8 mouse cellular contexts compared by ENCODE assay signal in the genomic region with DNA sequence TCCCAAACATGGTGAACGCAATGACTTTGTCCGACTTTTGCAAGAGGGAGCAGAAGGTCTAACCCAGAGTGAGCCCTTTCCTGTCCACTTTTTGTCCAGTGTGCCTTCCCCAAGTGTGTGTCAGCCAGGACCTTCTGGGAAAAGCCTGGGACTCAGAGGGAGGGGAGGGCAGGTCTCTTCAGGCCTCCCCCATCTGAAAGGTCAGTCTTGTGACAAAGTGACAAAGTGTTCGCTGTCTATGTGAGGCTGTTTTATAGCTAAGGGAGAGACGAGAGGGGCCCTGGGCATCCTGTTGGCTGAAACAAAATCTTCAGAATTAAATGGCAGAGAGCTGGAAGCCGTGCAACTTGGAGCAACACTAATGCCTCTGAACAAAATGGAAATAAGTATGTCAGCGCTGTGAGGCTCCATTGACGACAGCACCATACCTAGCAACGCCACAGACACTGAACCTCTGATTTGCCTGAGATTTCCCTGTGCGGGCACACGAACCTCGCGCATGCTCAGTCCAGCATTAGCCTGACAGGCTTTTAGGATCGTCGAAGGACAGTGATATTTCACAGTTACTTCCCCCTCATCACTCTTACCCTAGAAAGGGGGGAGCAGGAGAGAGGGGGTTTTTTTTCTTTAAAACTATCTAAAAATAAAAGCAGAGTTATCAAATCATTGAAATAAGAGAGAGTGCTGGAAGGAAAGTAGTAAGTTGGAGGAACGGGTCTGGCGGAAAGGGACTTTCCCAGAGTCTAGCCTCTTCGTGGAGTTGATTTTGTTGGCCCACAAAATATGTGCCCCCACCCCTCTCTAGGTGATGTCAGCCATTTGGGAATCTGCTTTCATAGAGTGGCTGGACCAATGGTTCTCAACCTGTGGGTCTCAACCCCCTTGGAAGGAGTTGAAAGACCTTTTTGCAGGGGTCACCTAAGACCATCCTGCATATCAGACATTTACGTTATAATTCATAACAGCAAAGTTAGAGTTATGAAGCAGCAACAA.
DNase-seq lines count a peak whose midpoint lies in the region; ATAC-seq and TF ChIP-seq lines count a peak whose summit lies in the region.

No protein-coding gene starts in this region.

- WGBS in heart, embryonic 10.5 days: 71% methylated on average over 18 of the region's 18 CpGs
- WGBS in lung, postnatal 0 days: 72% methylated on average over 18 of the region's 18 CpGs
- WGBS in stomach, postnatal 0 days: 63% methylated on average over 18 of the region's 18 CpGs

- H3K9me3 ChIP-seq in heart, embryonic 10.5 days: no peaks in the 10 kb centered on the region
- no peaks in the 10 kb centered on the region for H3K9me3 ChIP-seq in lung, postnatal 0 days (ENCODE audit: low read length)
- H3K9me3 ChIP-seq in stomach, postnatal 0 days (ENCODE audit: control insufficient read depth, low read length): no peaks in the 10 kb centered on the region

- ATAC-seq in lung, postnatal 0 days: no peak
- ATAC-seq in stomach, postnatal 0 days (ENCODE audit: low FRiP score, low TSS enrichment): no peak

- DNase-seq in heart, embryonic 10.5 days (ENCODE audit: low spot score): no peak
- DNase-seq in heart, postnatal 14 days: no peak
- DNase-seq in lung, postnatal 0 days (ENCODE audit: low spot score): no peak
- no peak for DNase-seq in lung, postnatal 10 days
- DNase-seq in induced T-regulatory cell, adult 2 months (ENCODE audit: low read depth): peak; percentile 52
- DNase-seq in stomach, postnatal 0 days (ENCODE audit: low spot score): no peak
- no peak for DNase-seq in gastrocnemius, postnatal 36 days
- DNase-seq in gastrocnemius, postnatal 14 days: no peak

- intact Hi-C loops in heart, postnatal 14 days (cut with DNase I): loop anchor here (1.0 to 2.0 kb wide), 4 partner anchors 17 to 140 kb away; no protein-coding TSS in a partner anchor
- intact Hi-C loops in gastrocnemius, postnatal 36 days (cut with DNase I): loop anchor here (1.0 to 10.0 kb wide), 3 partner anchors 76 to 553 kb away; a partner anchor contains a TSS
- intact Hi-C loops in gastrocnemius, postnatal 14 days (cut with DNase I; ENCODE audit: low total_unique reads): loop anchor here (2.0 kb wide), 1 partner anchor 139 kb away; no protein-coding TSS in a partner anchor

- 0 out of 2 replicates have a peak, but pooled peaks cover 8% of the 10 kb centered on the region for H3K27me3 ChIP-seq in heart, embryonic 10.5 days (ENCODE audit: insufficient read depth, poor library complexity, severe bottlenecking)
- H3K27me3 ChIP-seq in lung, postnatal 0 days (replicated peaks; ENCODE audit: insufficient read depth, low read length): no peaks in the 10 kb centered on the region
- no peaks in the 10 kb centered on the region for H3K27me3 ChIP-seq in stomach, postnatal 0 days (ENCODE audit: control insufficient read depth, insufficient read depth, low read length)

- TF ChIP-seq EP300 in lung, postnatal 0 days (IDR thresholded peaks at IDR 0.05): no peak
- TF ChIP-seq EP300 in stomach, postnatal 0 days (optimal IDR thresholded peaks at IDR 0.05): no peak

- H3K4me2 ChIP-seq in lung, postnatal 0 days (replicated peaks; ENCODE audit: low read depth, low read length): no peak overlapping the region
- H3K4me2 ChIP-seq in stomach, postnatal 0 days (replicated peaks; ENCODE audit: low read depth): peak overlapping the region; percentile 40; the same call in 1 of the 2 replicates

- H3K4me1 ChIP-seq in heart, embryonic 10.5 days: peaks cover 76% of the 10 kb centered on the region
- peaks cover 41% of the 10 kb centered on the region for H3K4me1 ChIP-seq in lung, postnatal 0 days (ENCODE audit: insufficient read depth, low read depth, low read length)
- H3K4me1 ChIP-seq in stomach, postnatal 0 days (replicated peaks; ENCODE audit: control insufficient read depth, insufficient read depth): peaks cover 25% of the 10 kb centered on the region

- H3K4me3 ChIP-seq in heart, embryonic 10.5 days: no peak overlapping the region
- H3K4me3 ChIP-seq in lung, postnatal 0 days (ENCODE audit: low read depth, low read length): no peak overlapping the region
- H3K4me3 ChIP-seq in stomach, postnatal 0 days (ENCODE audit: low read depth, low read length): no peak overlapping the region

- H3K27ac ChIP-seq in heart, embryonic 10.5 days: peak overlapping the region; percentile 75
- peak overlapping the region; percentile 86 for H3K27ac ChIP-seq in lung, postnatal 0 days (ENCODE audit: low read length)
- peak overlapping the region; percentile 80 for H3K27ac ChIP-seq in stomach, postnatal 0 days (replicated peaks)

- H3K9ac ChIP-seq in lung, postnatal 0 days (replicated peaks; ENCODE audit: low read depth): 0 out of 2 replicates have a peak overlapping the region, but pooled peaks have one; percentile 26
- no peak overlapping the region for H3K9ac ChIP-seq in stomach, postnatal 0 days (ENCODE audit: low read length)

- TF ChIP-seq CTCF in lung, postnatal 0 days (IDR thresholded peaks at IDR 0.05): no peak
- no peak for TF ChIP-seq CTCF in stomach, postnatal 0 days (IDR thresholded peaks at IDR 0.05; ENCODE audit: low read depth)

- 0 out of 2 replicates have a peak, but pooled peaks cover 2% of the 10 kb centered on the region for H3K36me3 ChIP-seq in heart, embryonic 10.5 days
- no peaks in the 10 kb centered on the region for H3K36me3 ChIP-seq in lung, postnatal 0 days (ENCODE audit: insufficient read depth, low read length)
- no peaks in the 10 kb centered on the region for H3K36me3 ChIP-seq in stomach, postnatal 0 days (ENCODE audit: control insufficient read depth, insufficient read depth, low read length)
